Mouse (Mus musculus): ENCODE measurements around the gene C2cd4b. TPM values are rescaled to one million over a fixed set of nuclear protein-coding genes. Genes with fewer than 3 reads are reported as not detected.

C2cd4b gene
- polyA plus RNA-seq, 1 experiment from 2014 or later, result 0.15 TPM

GRCm38 (mm10) chr9:67802241-67802640 lies 43.0 kb downstream of the C2cd4b start:
- H3K4me2 ChIP-seq, result no peak overlapping the region
- ATAC-seq (ENCODE audit: insufficient number of reproducible peaks, insufficient read depth, low FRiP score, low TSS enrichment, low read depth), result no peak
- H3K27ac ChIP-seq, result no peak overlapping the region
- H3K9me3 ChIP-seq, result no peaks in the 10 kb centered on the region
- no peak overlapping the region for H3K9ac ChIP-seq
- WGBS, result 32% methylated on average over 6 of the region's 6 CpGs
- no peaks in the 10 kb centered on the region for H3K36me3 ChIP-seq
- peaks cover 7% of the 10 kb centered on the region; the same call in 1 of the 2 replicates for H3K27me3 ChIP-seq
- no peak overlapping the region for H3K4me3 ChIP-seq
- H3K4me1 ChIP-seq, result no peaks in the 10 kb centered on the region

GRCm38 (mm10) chr9:67807000-67807399 lies 47.8 kb downstream of the C2cd4b start:
- Histone ChIP-seq H3K36me3 (no peaks in the 10 kb centered on the region), H3K4me1 (no peaks in the 10 kb centered on the region), H3K4me3 (no peak overlapping the region), H3K27me3 (peaks cover 5% of the 10 kb centered on the region; the same call in 1 of the 2 replicates), H3K4me2 (no peak overlapping the region), H3K27ac (no peak overlapping the region), H3K9me3 (no peaks in the 10 kb centered on the region), H3K9ac (no peak overlapping the region)
- no peak for ATAC-seq (ENCODE audit: insufficient number of reproducible peaks, insufficient read depth, low FRiP score, low TSS enrichment, low read depth)
- 64% methylated on average over 5 of the region's 5 CpGs for WGBS

GRCm38 (mm10) chr9:67810527-67810926 lies 51.3 kb downstream of the C2cd4b start:
- Histone ChIP-seq H3K9ac (no peak overlapping the region), H3K9me3 (no peaks in the 10 kb centered on the region), H3K27ac (no peak overlapping the region), H3K4me1 (peaks cover 18% of the 10 kb centered on the region), H3K4me3 (no peak overlapping the region), H3K27me3 (no peaks in the 10 kb centered on the region), H3K4me2 (no peak overlapping the region), H3K36me3 (no peaks in the 10 kb centered on the region)
- 54% methylated on average over 6 of the region's 6 CpGs for WGBS
- no peak for ATAC-seq (ENCODE audit: insufficient number of reproducible peaks, insufficient read depth, low FRiP score, low TSS enrichment, low read depth)

Small RNAs within 50 kb of the gene (microRNA-seq; reads per million reads assigned to microRNA genes)
- gene Mir7241, result not detected
- not detected for gene Mir7242

Other genes starting within 250 kb of the C2cd4b start
- gene Tln2, start 199.7 kb upstream of the C2cd4b start, polyA plus RNA-seq (2015; fragmentation: Nextera tagmentation; extraction: Ambion mirVana), result 38.9 and 43.4 TPM in 2 replicates
- gene C2cd4a, start 72.9 kb downstream of the C2cd4b start, polyA plus RNA-seq (2015; fragmentation: Nextera tagmentation; extraction: Ambion mirVana), result 0.49 TPM in 1 of 2 replicates, not detected in the other
- 4.8 and 5.0 TPM in 2 replicates for gene Vps13c, start 81.0 kb downstream of the C2cd4b start, polyA plus RNA-seq (2015; fragmentation: Nextera tagmentation; extraction: Ambion mirVana)